Mouse (Mus musculus): ENCODE measurements around the gene Rsc1a1. TPM values are rescaled to one million over a fixed set of nuclear protein-coding genes. Genes with fewer than 3 reads are reported as not detected.
A peak's percentile ranks its signal among the peaks of the same experiment; 100 is the strongest.

Rsc1a1 gene
- polyA plus RNA-seq, 1 experiment from 2014 or later, result 1.2 TPM

DNA sequence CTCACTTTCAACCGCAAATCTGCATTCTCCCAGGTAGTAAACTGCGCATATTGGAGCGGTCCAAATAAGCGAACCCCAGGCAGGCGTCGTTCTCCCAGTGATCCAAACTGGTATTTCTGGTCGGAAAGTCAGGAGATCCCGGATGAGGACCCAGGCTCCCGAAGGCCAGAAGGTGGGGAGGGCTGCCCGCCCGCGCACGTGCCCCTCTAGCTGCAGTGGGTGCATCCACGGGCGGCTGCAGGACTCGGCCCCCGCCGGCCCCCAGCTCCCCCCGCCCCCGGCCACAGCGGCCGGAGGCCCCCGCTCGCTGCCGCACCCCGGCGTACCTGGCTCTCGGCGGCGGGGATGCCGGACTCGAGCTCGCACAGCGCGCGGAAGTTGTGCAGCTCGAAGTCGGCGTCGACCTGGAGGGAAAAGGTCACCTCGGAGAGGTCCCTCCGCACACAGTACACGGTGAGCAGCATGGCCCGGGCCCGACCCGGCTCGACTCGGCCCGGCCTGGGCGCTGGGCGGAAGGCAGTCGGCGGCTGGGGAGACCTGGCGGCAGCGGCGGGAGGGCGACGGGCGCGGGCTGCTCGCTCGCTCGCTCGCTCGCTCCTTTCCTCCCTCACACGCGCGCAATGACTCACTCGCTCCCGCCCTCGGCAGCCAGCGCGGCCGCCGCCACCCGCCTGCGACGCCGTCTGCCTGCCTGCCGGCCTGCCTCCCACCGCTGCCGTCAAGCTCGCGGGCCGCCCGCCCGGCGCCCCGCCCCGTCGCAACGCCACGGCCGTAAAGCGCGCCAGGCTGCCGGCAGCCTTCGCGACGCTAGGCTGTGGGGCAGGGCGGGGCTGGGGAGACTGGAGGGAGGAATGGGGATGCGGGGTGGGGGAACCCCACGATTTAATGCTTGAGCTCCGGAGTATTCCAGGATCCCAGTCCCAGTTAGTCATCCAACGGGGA is 37.6 kb upstream of the Rsc1a1 start, which contains the start of gene Ddi2:
Gene Ddi2 (minus strand): TSS at position 689 of the 942 bp plus-strand sequence.
- Histone ChIP-seq H3K4me1 (replicated peaks) (peaks cover 72% of the 10 kb centered on the region), H3K4me3 (replicated peaks) (peak within 1 kb of the TSS; percentile 100), H3K9me3 (replicated peaks) (no peaks in the 10 kb centered on the region), H3K36me3 (replicated peaks) (peaks cover 27% of the 10 kb centered on the region), H3K4me2 (peak within 1 kb of the TSS; percentile 94), H3K9ac (peak within 1 kb of the TSS; percentile 99), H3K27me3 (0 out of 2 replicates have a peak, but pooled peaks cover 2% of the 10 kb centered on the region), H3K27ac (replicated peaks) (peak within 1 kb of the TSS; percentile 98)
- ATAC-seq (ENCODE audit: insufficient read depth), result peak; percentile 87
- under 1% methylated on average over 99 of the region's 105 CpGs for WGBS (ENCODE audit: insufficient replicate concordance)

DNA sequence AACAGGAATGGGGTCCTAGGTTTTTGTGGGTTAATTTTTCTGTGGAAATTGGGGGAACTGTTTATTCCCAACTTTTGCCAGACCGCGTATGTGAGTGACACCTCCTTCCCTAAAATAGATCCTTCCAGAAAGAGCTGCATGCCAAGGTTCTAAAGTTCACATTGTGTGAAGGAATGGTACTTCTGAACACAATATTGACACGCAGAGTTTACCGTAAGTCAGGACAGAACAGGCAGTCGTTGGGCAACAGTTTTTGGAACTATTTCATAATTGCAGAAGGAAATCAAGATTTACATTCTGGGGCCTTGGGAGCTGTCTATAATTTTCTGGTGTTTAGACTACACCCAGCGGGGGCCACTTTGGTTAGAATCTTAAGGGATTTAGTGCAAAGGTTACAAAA is 36.6 kb upstream of the Rsc1a1 start:
- ATAC-seq (ENCODE audit: insufficient read depth), result no peak
- Histone ChIP-seq H3K27me3 (no peaks in the 10 kb centered on the region), H3K9ac (peak overlapping the region; percentile 99), H3K36me3 (replicated peaks) (peaks cover 36% of the 10 kb centered on the region), H3K4me2 (peak overlapping the region; percentile 94), H3K27ac (replicated peaks) (peak overlapping the region; percentile 98), H3K9me3 (replicated peaks) (no peaks in the 10 kb centered on the region), H3K4me1 (replicated peaks) (peaks cover 80% of the 10 kb centered on the region), H3K4me3 (replicated peaks) (peak overlapping the region; percentile 100)
- WGBS (ENCODE audit: insufficient replicate concordance), result 33% methylated on average over 6 of the region's 6 CpGs

DNA sequence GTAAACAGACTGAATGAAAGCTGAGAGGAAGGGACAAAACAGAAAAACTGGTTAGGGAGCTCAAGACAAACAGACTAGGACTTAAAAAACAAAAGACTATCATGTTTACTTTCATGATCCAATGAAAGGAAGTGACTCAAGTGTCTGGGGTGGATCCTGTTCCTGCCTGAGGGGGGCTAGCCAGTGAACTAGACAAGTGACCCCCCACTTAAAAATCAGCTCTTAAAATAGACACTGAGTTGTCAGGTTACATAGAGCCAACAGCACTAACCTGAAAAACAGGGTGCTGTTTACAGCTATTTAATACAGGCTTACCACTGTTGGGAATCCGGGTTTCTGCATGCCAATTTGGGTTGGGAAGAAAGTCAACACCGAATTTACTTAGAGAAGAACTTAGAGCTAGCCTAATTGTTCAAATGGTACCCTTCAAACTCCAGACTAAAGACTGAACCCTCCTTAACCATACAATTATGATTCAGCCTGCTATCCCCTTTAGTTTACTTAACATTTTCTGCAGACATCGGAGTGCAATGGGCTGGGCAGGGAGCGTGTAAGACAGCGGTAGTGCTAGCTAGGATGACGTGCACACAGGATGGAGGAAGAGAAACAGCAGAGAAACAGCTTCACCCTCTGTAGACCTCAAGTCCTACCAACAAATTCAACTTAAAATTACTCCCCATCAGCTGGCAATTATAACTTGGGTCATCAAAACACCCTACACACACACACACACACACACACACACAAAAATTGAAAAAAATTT is 35.5 kb upstream of the Rsc1a1 start:
- Histone ChIP-seq H3K9ac (peak overlapping the region; percentile 99), H3K4me2 (peak overlapping the region; percentile 94), H3K27me3 (no peaks in the 10 kb centered on the region), H3K9me3 (replicated peaks) (no peaks in the 10 kb centered on the region), H3K4me3 (replicated peaks) (peak overlapping the region; percentile 100), H3K36me3 (replicated peaks) (peaks cover 46% of the 10 kb centered on the region), H3K27ac (replicated peaks) (peak overlapping the region; percentile 98), H3K4me1 (replicated peaks) (peaks cover 84% of the 10 kb centered on the region)
- WGBS (ENCODE audit: insufficient replicate concordance), result 58% methylated on average over 6 of the region's 6 CpGs
- no peak for ATAC-seq (ENCODE audit: insufficient read depth)

DNA sequence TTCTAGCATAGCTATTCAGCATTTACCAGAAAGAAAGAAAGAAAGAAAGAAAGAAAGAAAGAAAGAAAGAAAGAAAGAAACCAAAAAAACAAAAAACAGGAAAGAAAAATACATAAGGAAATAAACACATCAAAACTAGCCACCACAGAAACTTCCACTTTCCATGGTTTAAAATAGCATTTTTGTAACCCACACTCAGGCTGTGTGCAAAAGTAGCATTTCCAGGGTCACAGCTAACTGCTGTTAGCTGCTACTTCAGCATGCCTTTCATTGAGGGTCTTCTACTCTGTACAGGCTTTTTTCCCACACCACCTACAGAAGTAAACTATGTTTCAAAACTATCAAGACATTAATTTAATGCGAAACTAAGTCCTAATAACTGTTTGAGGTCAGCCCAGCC is 33.9 kb upstream of the Rsc1a1 start:
- Histone ChIP-seq H3K4me3 (replicated peaks) (no peak overlapping the region), H3K36me3 (replicated peaks) (peaks cover 55% of the 10 kb centered on the region), H3K4me2 (0 out of 2 replicates have a peak overlapping the region, but pooled peaks have one; percentile 23), H3K27ac (replicated peaks) (no peak overlapping the region), H3K4me1 (replicated peaks) (peaks cover 82% of the 10 kb centered on the region), H3K9ac (no peak overlapping the region), H3K9me3 (replicated peaks) (no peaks in the 10 kb centered on the region), H3K27me3 (no peaks in the 10 kb centered on the region)
- no peak for ATAC-seq (ENCODE audit: insufficient read depth)
- 83% methylated on average over 1 of the region's 1 CpGs for WGBS (ENCODE audit: insufficient replicate concordance)

- Histone ChIP-seq H3K9me3 (replicated peaks) (no peaks in the 10 kb centered on the region), H3K4me2 (no peak overlapping the region), H3K36me3 (replicated peaks) (peaks cover 65% of the 10 kb centered on the region), H3K27ac (replicated peaks) (peak overlapping the region; percentile 7; the same call in 1 of the 2 replicates), H3K4me1 (replicated peaks) (peaks cover 78% of the 10 kb centered on the region), H3K27me3 (no peaks in the 10 kb centered on the region), H3K9ac (no peak overlapping the region; the same call in 1 of the 2 replicates), H3K4me3 (replicated peaks) (no peak overlapping the region)
- no peak for ATAC-seq (ENCODE audit: insufficient read depth)
- 76% methylated on average over 4 of the region's 4 CpGs for WGBS (ENCODE audit: insufficient replicate concordance)
Observed at GRCm38 (mm10) chr4:141717633-141718032, 32.2 kb upstream of the Rsc1a1 start.

GRCm38 (mm10) chr4:141715027-141715426 is 29.6 kb upstream of the Rsc1a1 start:
- WGBS (ENCODE audit: insufficient replicate concordance), result 86% methylated on average over 2 of the region's 2 CpGs
- 0 out of 2 replicates have a peak overlapping the region, but pooled peaks have one; percentile 4 for H3K27ac ChIP-seq (replicated peaks)
- H3K9me3 ChIP-seq (replicated peaks), result no peaks in the 10 kb centered on the region
- H3K27me3 ChIP-seq, result no peaks in the 10 kb centered on the region
- H3K4me1 ChIP-seq (replicated peaks), result peaks cover 62% of the 10 kb centered on the region
- no peak for ATAC-seq (ENCODE audit: insufficient read depth)
- H3K4me3 ChIP-seq (replicated peaks), result no peak overlapping the region
- H3K9ac ChIP-seq, result no peak overlapping the region
- H3K36me3 ChIP-seq (replicated peaks), result peaks cover 79% of the 10 kb centered on the region
- H3K4me2 ChIP-seq, result no peak overlapping the region

DNA sequence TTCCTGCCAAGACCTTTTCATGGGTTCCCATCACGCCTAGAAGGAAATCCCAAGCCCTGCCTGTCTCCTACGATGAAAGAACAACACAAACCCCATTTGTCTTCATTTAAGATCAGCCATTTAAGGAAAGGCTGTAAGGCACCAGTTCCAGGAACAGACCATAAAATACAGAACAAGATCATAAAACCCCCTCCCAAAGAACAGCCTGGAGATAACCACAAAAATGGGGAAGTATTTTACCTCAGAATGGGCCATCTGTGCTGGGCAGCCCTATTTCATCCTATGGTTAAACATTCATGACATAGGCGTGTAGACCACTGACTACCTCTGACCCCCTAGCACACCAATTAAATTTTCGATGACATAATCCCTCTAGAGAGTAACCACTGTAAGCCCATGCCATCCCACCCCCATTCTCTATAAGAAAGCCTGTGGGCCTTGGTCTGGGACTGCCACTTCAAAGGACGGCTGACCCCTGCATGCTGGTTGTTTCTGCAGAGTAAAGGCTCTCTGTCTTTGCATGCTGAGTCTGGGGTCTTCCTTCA is 28.3 kb upstream of the Rsc1a1 start:
- Histone ChIP-seq H3K4me1 (replicated peaks) (peaks cover 49% of the 10 kb centered on the region), H3K36me3 (replicated peaks) (peaks cover 80% of the 10 kb centered on the region), H3K4me2 (no peak overlapping the region), H3K9me3 (replicated peaks) (no peaks in the 10 kb centered on the region), H3K27me3 (no peaks in the 10 kb centered on the region), H3K9ac (no peak overlapping the region), H3K4me3 (replicated peaks) (no peak overlapping the region), H3K27ac (replicated peaks) (no peak overlapping the region)
- no peak for ATAC-seq (ENCODE audit: insufficient read depth)
- 41% methylated on average over 5 of the region's 5 CpGs for WGBS (ENCODE audit: insufficient replicate concordance)

- no peak overlapping the region for H3K4me2 ChIP-seq
- H3K4me3 ChIP-seq (replicated peaks), result no peak overlapping the region
- WGBS (ENCODE audit: insufficient replicate concordance), result 75% methylated on average over 1 of the region's 1 CpGs
- peaks cover 28% of the 10 kb centered on the region for H3K4me1 ChIP-seq (replicated peaks)
- H3K27ac ChIP-seq (replicated peaks), result no peak overlapping the region
- peaks cover 86% of the 10 kb centered on the region for H3K36me3 ChIP-seq (replicated peaks)
- no peak overlapping the region for H3K9ac ChIP-seq
- H3K27me3 ChIP-seq, result no peaks in the 10 kb centered on the region
- ATAC-seq (ENCODE audit: insufficient read depth), result no peak
- H3K9me3 ChIP-seq (replicated peaks), result no peaks in the 10 kb centered on the region
Observed at GRCm38 (mm10) chr4:141711250-141711649, 25.9 kb upstream of the Rsc1a1 start.

- no peaks in the 10 kb centered on the region for H3K27me3 ChIP-seq
- no peak overlapping the region for H3K4me3 ChIP-seq (replicated peaks)
Observed at GRCm38 (mm10) chr4:141708971-141709370, 23.6 kb upstream of the Rsc1a1 start.

DNA sequence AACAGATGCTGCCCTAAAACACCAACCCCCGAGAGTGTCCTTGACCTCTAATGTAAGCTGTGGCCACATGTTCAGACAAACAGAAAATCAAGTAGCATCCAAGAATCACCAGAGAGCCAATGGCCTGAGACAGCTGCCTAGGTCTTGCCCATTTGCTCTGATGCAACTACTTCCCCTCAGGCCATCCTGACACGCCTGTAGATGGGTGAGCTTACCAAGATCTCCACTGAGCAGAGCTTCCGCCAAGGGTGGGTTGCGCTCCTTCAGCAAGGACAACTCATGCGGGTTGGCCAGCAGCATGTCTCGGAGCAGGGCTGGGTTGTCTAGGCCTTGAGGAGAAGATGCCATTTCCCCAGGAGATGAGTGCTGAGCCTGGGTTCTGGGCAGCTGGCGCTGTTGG is 22.6 kb upstream of the Rsc1a1 start:
- peaks cover 100% of the 10 kb centered on the region for H3K36me3 ChIP-seq (replicated peaks)
- peaks cover 5% of the 10 kb centered on the region; the same call in 1 of the 2 replicates for H3K4me1 ChIP-seq (replicated peaks)
- H3K4me2 ChIP-seq, result no peak overlapping the region
- H3K4me3 ChIP-seq (replicated peaks), result no peak overlapping the region
- no peak overlapping the region for H3K27ac ChIP-seq (replicated peaks)
- no peaks in the 10 kb centered on the region for H3K27me3 ChIP-seq
- 80% methylated on average over 7 of the region's 7 CpGs for WGBS (ENCODE audit: insufficient replicate concordance)
- ATAC-seq (ENCODE audit: insufficient read depth), result peak; percentile 6; the same call in 1 of the 2 replicates
- no peaks in the 10 kb centered on the region for H3K9me3 ChIP-seq (replicated peaks)
- H3K9ac ChIP-seq, result no peak overlapping the region

More at GRCm38 (mm10) chr4:141708971-141709370, 23.6 kb upstream of the Rsc1a1 start:
- H3K4me2 ChIP-seq, result no peak overlapping the region
- H3K9me3 ChIP-seq (replicated peaks), result no peaks in the 10 kb centered on the region
- H3K27ac ChIP-seq (replicated peaks), result no peak overlapping the region
- no peak overlapping the region for H3K9ac ChIP-seq
- ATAC-seq (ENCODE audit: insufficient read depth), result no peak
- peaks cover 9% of the 10 kb centered on the region; the same call in 1 of the 2 replicates for H3K4me1 ChIP-seq (replicated peaks)
- WGBS (ENCODE audit: insufficient replicate concordance), result 92% methylated on average over 2 of the region's 2 CpGs
- peaks cover 96% of the 10 kb centered on the region for H3K36me3 ChIP-seq (replicated peaks)

Data from liver, embryonic 15.5 days (tissue).